In the genomic region with DNA sequence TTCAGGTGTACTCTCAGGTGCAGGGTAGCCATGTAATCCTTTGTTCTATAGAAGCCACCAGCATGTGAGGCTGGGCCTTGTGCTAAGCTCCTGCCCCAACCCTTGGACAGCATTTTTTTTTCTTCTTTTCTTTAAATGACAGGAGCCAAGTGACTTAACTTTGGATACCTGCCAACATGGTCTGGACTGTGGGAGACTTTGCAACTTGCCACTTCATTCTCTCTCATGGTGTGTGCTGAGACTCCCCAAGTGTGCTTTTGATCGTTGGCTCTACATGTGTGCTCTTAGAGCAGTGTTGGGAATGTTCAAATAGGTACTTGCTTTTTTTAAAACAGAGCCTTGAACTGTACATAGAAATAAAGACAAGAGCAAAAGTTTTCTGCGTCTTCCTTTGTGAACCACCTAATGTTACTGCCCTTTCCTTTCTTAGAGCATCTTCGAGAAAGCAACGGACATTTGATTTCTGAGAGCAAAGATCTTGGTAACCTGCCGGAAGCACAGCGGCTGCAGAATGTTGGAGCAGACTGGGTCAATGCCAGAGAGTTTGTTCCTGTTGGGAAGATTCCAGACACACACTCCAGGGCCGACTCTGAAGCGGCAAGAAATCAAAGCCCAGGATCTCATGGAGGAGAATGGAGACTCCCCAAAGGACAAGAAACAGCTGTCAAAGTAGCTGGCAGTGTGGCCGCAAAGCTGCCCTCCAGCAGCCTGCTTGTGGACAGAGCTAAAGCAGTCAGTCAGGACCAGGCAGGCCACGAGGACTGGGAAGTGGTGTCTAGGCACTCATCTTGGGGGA, we compare ENCODE assay signal across 8 mouse cellular contexts. TPM values are rescaled to one million over a fixed set of nuclear protein-coding genes. Genes with fewer than 3 reads are reported as not detected.
DNase-seq lines count a peak whose midpoint lies in the region; ATAC-seq and TF ChIP-seq lines count a peak whose summit lies in the region.

No protein-coding gene starts in this region.

- no peaks in the 10 kb centered on the region for H3K9me3 ChIP-seq in intestine, embryonic 15.5 days
- no peaks in the 10 kb centered on the region for H3K9me3 ChIP-seq in lung, embryonic 16.5 days (ENCODE audit: control insufficient read depth, low read length)

- no peak for TF ChIP-seq CTCF in gastrocnemius, adult 2 months (IDR thresholded peaks at IDR 0.05)

- whole genome bisulfite sequencing in intestine, embryonic 15.5 days = 55% methylated on average over 10 of the region's 10 CpGs
- 19% methylated on average over 10 of the region's 10 CpGs for WGBS in lung, embryonic 16.5 days

- no peaks in the 10 kb centered on the region for H3K27me3 ChIP-seq in intestine, embryonic 15.5 days (replicated peaks)
- H3K27me3 ChIP-seq in lung, embryonic 16.5 days (ENCODE audit: control insufficient read depth, insufficient read depth, low read depth, low read length) = no peaks in the 10 kb centered on the region

- H3K9ac ChIP-seq in intestine, embryonic 15.5 days = no peak overlapping the region
- H3K9ac ChIP-seq in lung, embryonic 16.5 days (ENCODE audit: low read length) = peak overlapping the region; percentile 82

- intact Hi-C loops in gastrocnemius, adult 2 months (cut with DNase I) = loop anchor here (5.0 kb wide), 1 partner anchor 53 kb away; no protein-coding TSS in a partner anchor

- peak overlapping the region; percentile 95 for H3K4me2 ChIP-seq in intestine, embryonic 15.5 days (replicated peaks)
- H3K4me2 ChIP-seq in lung, embryonic 16.5 days (ENCODE audit: low read depth, low read length) = peak overlapping the region; percentile 68

- H3K4me1 ChIP-seq in intestine, embryonic 15.5 days (replicated peaks) = peaks cover 11% of the 10 kb centered on the region; the same call in 1 of the 2 replicates
- H3K4me1 ChIP-seq in lung, embryonic 16.5 days (replicated peaks; ENCODE audit: control insufficient read depth, insufficient read depth, low read length) = peaks cover 22% of the 10 kb centered on the region

- no peak for ATAC-seq in intestine, embryonic 15.5 days
- peak; percentile 71 for ATAC-seq in lung, embryonic 16.5 days (ENCODE audit: low read depth)

- peak; percentile 41 for DNase-seq in gastrocnemius, adult 2 months
- DNase-seq in gastrocnemius, postnatal 25 days = no peak
- DNase-seq in adrenal gland, postnatal 36 days = peak; percentile 24 to 48
- DNase-seq in T-cell, adult 2 months (ENCODE audit: low spot score) = no peak
- DNase-seq in frontal cortex, postnatal 10 days (ENCODE audit: low spot score in 2 of 2) = no peak
- DNase-seq in embryo, embryonic 10.5 days (ENCODE audit: low spot score) = no peak

- no peaks in the 10 kb centered on the region for H3K36me3 ChIP-seq in intestine, embryonic 15.5 days
- peaks cover 15% of the 10 kb centered on the region for H3K36me3 ChIP-seq in lung, embryonic 16.5 days (ENCODE audit: control insufficient read depth, insufficient read depth, low read length)

- H3K4me3 ChIP-seq in gastrocnemius, adult 2 months = peak overlapping the region; percentile 92
- peak overlapping the region; percentile 78; the same call in 1 of the 2 replicates for H3K4me3 ChIP-seq in intestine, embryonic 15.5 days (replicated peaks)
- H3K4me3 ChIP-seq in lung, embryonic 16.5 days (ENCODE audit: low read length) = peak overlapping the region; percentile 66

- H3K27ac ChIP-seq in gastrocnemius, adult 2 months = peak overlapping the region; percentile 92
- peak overlapping the region; percentile 40 for H3K27ac ChIP-seq in intestine, embryonic 15.5 days
- peak overlapping the region; percentile 91 for H3K27ac ChIP-seq in lung, embryonic 16.5 days (ENCODE audit: low read length)

RNA-seq across cellular contexts. Expression of gene Stbd1, which starts 1.8 kb away (rescaled TPM):
- 10 to 100 TPM; 37.8 to 52.6 TPM for total RNA-seq in gastrocnemius, adult 2 months (2021)
- 10 to 100 TPM; 34.3 to 44.3 TPM for total RNA-seq in gastrocnemius, postnatal 25 days (2021)
- total RNA-seq in adrenal gland, postnatal 36 days (2021) = 1 to 10 TPM; 3.9 to 5.6 TPM
- polyA plus RNA-seq in intestine, embryonic 15.5 days (2015; fragmentation: Nextera tagmentation; extraction: Ambion mirVana) = 37.5 and 46.1 TPM in 2 replicates
- polyA plus RNA-seq in lung, embryonic 16.5 days (2015; fragmentation: Nextera tagmentation; extraction: Ambion mirVana) = 133 and 142 TPM in 2 replicates

RNA-seq across cellular contexts. Expression of gene Fam47e, which starts 49.8 kb away (rescaled TPM):
- not detected for total RNA-seq in gastrocnemius, adult 2 months (2021)
- total RNA-seq in gastrocnemius, postnatal 25 days (2021) = not detected
- not detected for total RNA-seq in adrenal gland, postnatal 36 days (2021)
- polyA plus RNA-seq in intestine, embryonic 15.5 days (2015; fragmentation: Nextera tagmentation; extraction: Ambion mirVana) = 0.23 TPM in 1 of 2 replicates, not detected in the other
- polyA plus RNA-seq in lung, embryonic 16.5 days (2015; fragmentation: Nextera tagmentation; extraction: Ambion mirVana) = 4.2 and 6.9 TPM in 2 replicates

Comparison
In these comparisons a context has a peak if more than half of its experiments do, and no peak if none do; other contexts are left out.
1. DNase-seq: peak in gastrocnemius, adult 2 months (single experiment) and adrenal gland, postnatal 36 days (2 of 2); none in gastrocnemius, postnatal 25 days (single experiment), T-cell, adult 2 months (single experiment), frontal cortex, postnatal 10 days (0 of 2) and embryo, embryonic 10.5 days (single experiment).
2. H3K27ac ChIP-seq: peak in every context shown above with its lines; median percentile 92 in gastrocnemius, adult 2 months; 91 in lung, embryonic 16.5 days; 40 in intestine, embryonic 15.5 days.
3. RNA of gene Stbd1, which starts 1.8 kb away (total RNA-seq): 37.8 to 52.6 TPM in gastrocnemius, adult 2 months and 34.3 to 44.3 TPM in gastrocnemius, postnatal 25 days; 3.9 to 5.6 TPM in adrenal gland, postnatal 36 days; every median in the first group is over 4 times any median in the second.
4. Peak in every context shown above with its lines, with median percentiles within 50 percentile points of each other: H3K4me3 ChIP-seq.